In the genomic region with DNA sequence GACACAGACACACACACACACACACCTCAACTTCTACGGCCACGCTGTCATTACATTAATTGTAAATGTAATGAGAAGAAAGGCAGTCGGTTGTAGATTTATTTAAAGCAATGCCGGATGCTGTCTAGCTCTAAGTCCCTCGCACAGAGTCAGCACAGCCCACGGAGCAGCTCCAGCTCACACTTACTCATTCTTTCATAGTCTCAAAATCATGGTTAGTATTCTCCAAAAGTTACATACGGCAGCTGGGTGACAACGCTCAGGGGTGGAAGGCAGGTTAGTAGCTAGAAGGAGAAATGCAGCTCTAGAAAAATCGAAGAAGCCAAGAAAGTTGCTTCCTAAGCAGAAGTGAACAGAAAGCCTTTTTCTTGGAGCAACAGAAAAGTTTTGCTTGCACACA, we compare ENCODE assay signal across 8 mouse cellular contexts.
A peak's percentile ranks its signal among the peaks of the same experiment; 100 is the strongest.
DNase-seq lines count a peak whose midpoint lies in the region; ATAC-seq and TF ChIP-seq lines count a peak whose summit lies in the region.

No protein-coding gene starts in this region.

- no peak for TF ChIP-seq CTCF in gastrocnemius, adult 2 months (IDR thresholded peaks at IDR 0.05)
- no peak for TF ChIP-seq CTCF in intestine, postnatal 0 days (IDR thresholded peaks at IDR 0.05; ENCODE audit: low read depth)

- H3K4me3 ChIP-seq in gastrocnemius, adult 2 months: peak overlapping the region; percentile 73
- H3K4me3 ChIP-seq in lung, embryonic 16.5 days (ENCODE audit: low read length): peak overlapping the region; percentile 31
- H3K4me3 ChIP-seq in intestine, postnatal 0 days (ENCODE audit: low read depth, low read length): peak overlapping the region; percentile 18
- H3K4me3 ChIP-seq in stomach, embryonic 14.5 days (ENCODE audit: low read depth, low read length): peak overlapping the region; percentile 21

- H3K36me3 ChIP-seq in lung, embryonic 16.5 days (ENCODE audit: control insufficient read depth, insufficient read depth, low read length): no peaks in the 10 kb centered on the region
- H3K36me3 ChIP-seq in intestine, postnatal 0 days (ENCODE audit: control insufficient read depth, insufficient read depth): no peaks in the 10 kb centered on the region
- H3K36me3 ChIP-seq in stomach, embryonic 14.5 days (ENCODE audit: control insufficient read depth, insufficient read depth, low read length): no peaks in the 10 kb centered on the region; the same call in 1 of the 2 replicates

- H3K4me1 ChIP-seq in lung, embryonic 16.5 days (replicated peaks; ENCODE audit: control insufficient read depth, insufficient read depth, low read length): peaks cover 28% of the 10 kb centered on the region
- H3K4me1 ChIP-seq in intestine, postnatal 0 days (replicated peaks; ENCODE audit: control insufficient read depth, insufficient read depth, low read length): 0 out of 2 replicates have a peak, but pooled peaks cover under 1% of the 10 kb centered on the region
- H3K4me1 ChIP-seq in stomach, embryonic 14.5 days (ENCODE audit: control insufficient read depth, insufficient read depth, low read length): peaks cover 27% of the 10 kb centered on the region; the same call in 1 of the 2 replicates

- H3K27ac ChIP-seq in gastrocnemius, adult 2 months: peak overlapping the region; percentile 88
- peak overlapping the region; percentile 32; the same call in 1 of the 2 replicates for H3K27ac ChIP-seq in lung, embryonic 16.5 days (ENCODE audit: low read length)
- no peak overlapping the region for H3K27ac ChIP-seq in intestine, postnatal 0 days (ENCODE audit: low read depth, low read length)
- H3K27ac ChIP-seq in stomach, embryonic 14.5 days (ENCODE audit: low read length): peak overlapping the region; percentile 84

- no peaks in the 10 kb centered on the region for H3K27me3 ChIP-seq in lung, embryonic 16.5 days (ENCODE audit: control insufficient read depth, insufficient read depth, low read depth, low read length)
- no peaks in the 10 kb centered on the region for H3K27me3 ChIP-seq in intestine, postnatal 0 days (replicated peaks; ENCODE audit: control insufficient read depth, insufficient read depth, low read length)
- H3K27me3 ChIP-seq in stomach, embryonic 14.5 days (ENCODE audit: control insufficient read depth, insufficient read depth, low read length): no peaks in the 10 kb centered on the region

- 59% methylated on average over 9 of the region's 9 CpGs for WGBS in lung, embryonic 16.5 days
- WGBS in intestine, postnatal 0 days: 68% methylated on average over 9 of the region's 9 CpGs
- WGBS in stomach, embryonic 14.5 days: 45% methylated on average over 9 of the region's 9 CpGs

- H3K9me3 ChIP-seq in lung, embryonic 16.5 days (ENCODE audit: control insufficient read depth, low read length): no peaks in the 10 kb centered on the region
- H3K9me3 ChIP-seq in intestine, postnatal 0 days (ENCODE audit: control insufficient read depth): no peaks in the 10 kb centered on the region
- H3K9me3 ChIP-seq in stomach, embryonic 14.5 days (ENCODE audit: control insufficient read depth, low read depth, low read length): no peaks in the 10 kb centered on the region

- intact Hi-C loops in gastrocnemius, adult 2 months (cut with DNase I): no loop called here
- intact Hi-C loops in gastrocnemius, postnatal 14 days (cut with DNase I; ENCODE audit: low total_unique reads): no loop called here

- no peak for ATAC-seq in lung, embryonic 16.5 days (ENCODE audit: low read depth)
- no peak for ATAC-seq in intestine, postnatal 0 days
- ATAC-seq in stomach, embryonic 14.5 days (ENCODE audit: insufficient number of reproducible peaks, insufficient read depth, low FRiP score, low read depth): no peak
- ATAC-seq in activated CD4-positive, CD25-positive, alpha-beta regulatory T cell, adult 4 months: no peak

- H3K9ac ChIP-seq in lung, embryonic 16.5 days (ENCODE audit: low read length): peak overlapping the region; percentile 36; the same call in 1 of the 2 replicates
- H3K9ac ChIP-seq in intestine, postnatal 0 days (ENCODE audit: low read depth, low read length): no peak overlapping the region
- H3K9ac ChIP-seq in stomach, embryonic 14.5 days (replicated peaks; ENCODE audit: low read depth, low read length): peak overlapping the region; percentile 18; the same call in 1 of the 2 replicates

- H3K4me2 ChIP-seq in lung, embryonic 16.5 days (ENCODE audit: low read depth, low read length): peak overlapping the region; percentile 41
- peak overlapping the region; percentile 43 for H3K4me2 ChIP-seq in intestine, postnatal 0 days (replicated peaks; ENCODE audit: low read depth)
- peak overlapping the region; percentile 36 for H3K4me2 ChIP-seq in stomach, embryonic 14.5 days (replicated peaks; ENCODE audit: low read depth, low read length)

- DNase-seq in gastrocnemius, adult 2 months: no peak
- no peak for DNase-seq in gastrocnemius, postnatal 14 days
- no peak for DNase-seq in lung, postnatal 14 days
- no peak for DNase-seq in urinary bladder, postnatal 25 days (ENCODE audit: low spot score)

Comparison
In these comparisons a context has a peak if more than half of its experiments do, and no peak if none do; other contexts are left out.
1. H3K4me3 ChIP-seq: peak in every context shown above with its lines; median percentile 73 in gastrocnemius, adult 2 months; 31 in lung, embryonic 16.5 days; 21 in stomach, embryonic 14.5 days; 18 in intestine, postnatal 0 days.